Mouse (Mus musculus): ENCODE measurements around the gene Vtn. TPM values are rescaled to one million over a fixed set of nuclear protein-coding genes. Genes with fewer than 3 reads are reported as not detected.
A peak's percentile ranks its signal among the peaks of the same experiment; 100 is the strongest.

Gene Vtn
- not detected for polyA plus RNA-seq (2017; shearing (Covaris generic))

DNA sequence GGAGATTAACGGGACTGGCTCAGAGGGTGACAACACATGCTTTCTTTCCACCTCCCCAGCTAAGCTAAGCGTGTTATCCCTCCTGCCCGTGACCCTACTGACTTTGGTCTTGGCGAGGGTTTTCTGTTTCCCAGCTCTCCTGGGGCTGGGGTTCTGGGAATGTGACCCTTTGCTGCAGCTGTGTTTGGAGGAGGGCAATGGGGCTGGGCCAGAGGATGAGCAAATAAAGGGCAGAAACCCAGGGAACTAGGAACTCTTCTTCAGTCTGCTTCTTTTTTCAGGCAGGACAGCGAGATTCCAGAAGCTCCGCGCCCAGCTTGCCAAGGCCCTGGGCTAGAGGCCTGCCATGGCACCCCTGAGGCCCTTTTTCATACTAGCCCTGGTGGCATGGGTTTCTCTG, at the start of gene Vtn:
TSS of gene Vtn (plus strand) at position 88 of the 400 bp plus-strand sequence.
- no peak for ATAC-seq

DNA sequence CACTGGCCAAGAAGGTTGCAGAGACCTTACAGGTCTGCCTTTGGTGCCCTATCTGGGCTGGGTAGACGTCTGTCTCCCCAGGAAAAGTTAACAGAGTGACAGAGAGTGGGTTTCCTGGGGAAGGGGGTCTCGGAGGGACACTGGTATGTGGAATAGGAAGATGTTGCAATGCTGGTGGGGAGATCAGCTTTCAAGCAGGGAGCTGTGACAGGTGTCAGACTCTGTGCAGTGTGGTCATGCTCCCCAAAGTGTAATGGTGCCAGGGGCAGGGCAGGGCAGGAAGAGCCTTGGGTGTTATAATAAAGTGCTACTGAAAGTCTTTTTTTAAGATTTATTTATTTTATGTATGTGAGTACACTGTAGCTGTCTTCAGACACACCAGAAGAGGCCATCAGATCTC, 48.6 kb upstream of the Vtn start:
- ATAC-seq = no peak

DNA sequence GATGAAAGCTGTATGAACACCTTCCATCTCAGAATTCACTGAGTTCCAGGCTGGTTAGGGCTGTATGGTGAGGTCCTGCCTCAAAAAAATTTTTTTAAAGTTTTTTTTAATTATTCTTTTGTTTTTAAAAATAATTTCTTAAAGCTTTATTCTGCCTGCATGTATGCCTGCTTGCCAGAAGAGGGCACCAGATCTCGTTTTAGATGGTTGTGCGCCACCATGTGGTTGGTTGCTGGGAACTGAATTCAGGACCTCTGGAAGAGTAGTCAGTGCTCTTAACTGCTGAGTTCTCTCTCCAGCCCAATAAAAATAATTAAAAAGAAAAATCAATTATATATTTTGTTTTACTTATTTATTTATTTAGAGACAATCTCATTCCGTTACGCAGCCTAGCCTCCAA, 45.2 kb upstream of the Vtn start:
- ATAC-seq = no peak

DNA sequence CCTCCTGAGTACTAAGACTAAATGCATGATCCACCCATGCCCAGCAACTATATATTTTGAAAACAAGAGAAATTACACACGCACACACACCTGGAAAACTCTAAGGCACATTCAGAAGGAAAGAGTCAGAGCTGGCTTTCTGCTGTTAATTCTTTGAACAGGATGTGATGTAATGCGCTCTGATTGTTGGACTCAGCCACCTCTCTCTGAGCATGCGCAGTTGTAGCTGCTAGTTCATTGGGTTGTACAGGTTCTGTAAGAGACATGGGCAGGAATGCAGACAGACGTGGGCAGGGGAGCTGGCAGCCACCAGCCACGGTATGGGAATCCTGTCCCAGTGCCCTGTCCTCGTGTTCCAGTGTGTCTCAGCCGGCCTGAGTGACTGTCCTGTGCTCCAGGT, 44.6 kb upstream of the Vtn start:
- no peak for ATAC-seq

DNA sequence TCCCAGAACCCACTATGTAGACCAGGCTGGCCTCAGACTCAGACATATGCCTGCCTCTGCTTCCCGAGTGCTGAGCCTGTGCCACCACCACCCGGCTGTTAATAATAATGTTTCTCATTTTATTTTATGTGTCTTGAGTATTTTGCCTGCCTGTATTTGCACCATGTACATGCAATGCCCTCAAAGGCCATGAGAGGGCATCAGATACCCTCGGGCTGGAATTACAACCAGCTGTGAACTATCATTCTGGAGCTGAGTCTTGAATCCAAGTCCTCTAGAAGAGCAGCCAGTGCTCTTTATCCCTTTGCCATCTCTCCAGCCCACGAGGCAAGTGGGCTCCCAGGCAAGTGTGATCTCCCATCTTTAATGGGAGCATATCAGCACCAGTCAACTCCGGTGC, 43.6 kb upstream of the Vtn start:
- ATAC-seq = no peak

DNA sequence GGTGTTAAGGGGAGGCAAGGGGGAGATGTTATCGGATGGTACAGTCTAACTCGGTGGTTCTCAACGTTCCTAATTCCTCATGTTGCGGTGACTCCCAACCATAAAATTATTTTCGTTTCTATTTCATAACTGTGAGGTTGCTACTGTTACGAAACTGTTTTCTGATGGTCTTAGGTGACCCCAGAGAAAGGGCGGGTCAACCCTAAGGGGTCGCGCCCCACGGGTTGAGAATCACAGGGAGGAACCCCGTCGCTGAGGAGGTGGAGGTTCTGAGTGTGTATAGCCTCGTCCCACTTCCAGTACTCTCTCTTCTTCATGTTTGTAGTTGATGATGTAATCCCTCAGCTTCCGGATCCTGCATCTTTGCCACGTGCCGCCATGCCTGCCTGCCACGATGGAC, 40.2 kb upstream of the Vtn start:
- no peak for ATAC-seq

DNA sequence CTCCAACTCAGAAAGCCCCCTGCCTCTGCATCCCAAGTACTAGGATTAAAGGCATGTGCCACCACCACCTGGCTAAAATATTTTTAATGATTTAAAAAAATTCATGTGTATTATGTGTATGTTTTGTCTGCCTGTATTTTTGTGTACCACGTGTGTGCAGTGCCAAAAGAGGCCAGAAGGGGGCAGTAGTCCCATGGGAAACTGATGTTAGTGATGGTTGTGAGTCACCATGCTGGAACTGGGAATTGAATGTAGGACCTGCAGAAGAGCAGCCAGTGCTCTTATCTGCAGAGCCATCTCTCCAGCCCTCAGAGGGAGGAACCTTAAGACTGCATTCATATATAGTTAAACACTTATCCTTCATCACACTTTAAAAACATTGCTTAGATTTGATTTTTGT, 37.0 kb upstream of the Vtn start:
- ATAC-seq = no peak

DNA sequence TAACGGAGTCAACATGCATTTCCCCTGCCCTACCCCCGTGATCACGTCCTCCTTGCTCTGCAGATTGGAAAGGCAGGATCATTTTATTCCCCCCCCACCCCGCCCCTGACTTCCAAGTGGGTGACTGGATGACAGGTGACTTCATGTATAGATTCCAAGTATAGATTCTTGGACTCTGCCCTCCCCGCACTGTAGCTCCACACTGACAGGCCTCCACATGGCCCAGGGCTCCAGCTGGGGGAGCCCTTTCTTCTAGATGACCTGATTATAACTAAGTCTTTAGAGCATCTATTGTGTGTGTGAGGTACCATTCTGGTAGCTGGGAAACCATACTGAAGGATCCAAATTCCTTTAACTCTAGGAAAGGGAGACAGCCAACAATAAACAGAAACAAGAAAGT, 36.2 kb upstream of the Vtn start:
- ATAC-seq = no peak

DNA sequence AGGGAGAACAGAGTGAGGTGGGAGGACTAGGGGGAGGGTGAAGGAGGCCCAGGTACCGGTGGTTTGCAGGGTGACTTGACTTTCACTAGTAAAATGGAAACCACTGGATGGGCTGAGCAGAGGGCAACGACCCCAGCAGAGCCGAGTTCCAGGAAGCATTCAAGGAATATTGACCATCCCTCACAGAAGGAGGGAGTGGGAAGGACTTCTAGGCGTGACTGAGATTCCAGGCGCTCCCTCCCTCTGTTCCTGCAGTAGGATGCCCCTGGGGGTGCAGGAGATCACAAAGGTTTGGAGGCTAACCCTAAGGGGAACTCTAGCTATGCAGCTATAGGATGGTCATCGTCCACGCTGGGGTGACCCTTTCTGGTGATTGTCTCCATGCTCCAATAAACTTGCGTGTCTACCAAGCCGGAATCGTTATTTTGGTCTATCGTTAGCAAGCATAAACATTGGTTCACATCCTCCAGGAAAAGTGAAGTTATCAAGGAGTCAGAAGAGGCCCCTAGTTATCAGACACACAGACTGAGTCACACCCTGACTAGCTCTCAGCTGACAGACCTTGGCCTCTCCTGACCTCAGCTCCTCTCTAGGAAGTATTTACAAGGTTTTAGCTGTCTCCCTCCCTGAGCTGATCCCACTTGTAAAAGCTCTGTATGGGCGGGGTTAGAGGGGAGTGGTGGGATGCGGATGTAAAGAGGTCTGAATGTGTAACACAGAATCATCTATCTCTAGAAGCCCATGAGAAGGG, 35.4 kb upstream of the Vtn start:
- no peak for ATAC-seq

DNA sequence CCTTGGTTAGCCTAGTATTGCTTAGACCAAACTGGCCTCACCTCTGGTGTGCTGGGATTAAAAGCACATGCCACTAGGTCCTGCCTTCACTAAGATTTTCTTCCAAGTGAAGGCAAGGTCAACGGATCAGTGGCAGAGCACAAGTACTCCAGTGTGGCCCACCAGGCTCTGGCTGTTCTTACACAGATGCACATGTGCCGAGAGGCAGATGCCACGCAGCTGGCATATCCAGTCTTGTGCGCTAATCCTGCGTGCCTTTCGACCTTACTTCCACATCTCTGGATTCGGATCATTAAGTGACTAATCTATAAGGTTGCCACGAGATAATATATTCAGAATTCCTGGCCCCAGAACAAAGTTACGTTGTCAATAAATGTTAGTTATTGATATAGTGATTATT, 33.8 kb upstream of the Vtn start:
- no peak for ATAC-seq

DNA sequence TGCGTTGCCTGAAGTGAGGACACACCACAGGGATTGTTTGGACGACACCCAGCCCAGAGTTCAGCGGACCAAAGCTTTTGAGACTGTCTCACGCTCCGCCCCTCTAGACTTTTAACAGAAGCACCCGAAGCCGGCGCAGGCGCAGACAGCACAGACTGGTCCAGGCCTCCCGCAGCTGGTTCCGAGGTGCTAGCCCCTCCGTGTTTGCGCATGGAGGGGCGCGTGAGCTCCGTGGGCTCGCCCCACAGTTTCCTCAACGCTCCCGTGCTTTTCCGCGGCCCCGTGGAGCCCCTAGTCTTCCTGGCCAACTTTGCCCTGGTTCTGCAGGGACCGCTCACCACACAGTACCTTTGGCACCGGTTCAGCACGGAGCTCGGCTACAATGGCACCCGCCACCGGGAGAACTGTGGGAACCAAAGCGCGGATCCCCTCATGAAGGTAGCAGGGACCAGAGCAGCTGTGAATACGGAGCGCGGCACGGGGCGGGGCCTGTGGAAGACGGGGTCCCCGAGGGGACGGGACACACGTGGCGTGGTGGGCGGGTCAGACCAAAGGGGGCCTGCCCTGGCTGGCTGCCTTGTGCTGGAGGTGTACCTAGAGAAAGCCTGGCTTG, 33.2 kb upstream of the Vtn start, which contains the start of gene Slc46a1:
TSS of gene Slc46a1 (plus strand) at position 130 of the 613 bp plus-strand sequence.
- peak; percentile 34 for ATAC-seq

DNA sequence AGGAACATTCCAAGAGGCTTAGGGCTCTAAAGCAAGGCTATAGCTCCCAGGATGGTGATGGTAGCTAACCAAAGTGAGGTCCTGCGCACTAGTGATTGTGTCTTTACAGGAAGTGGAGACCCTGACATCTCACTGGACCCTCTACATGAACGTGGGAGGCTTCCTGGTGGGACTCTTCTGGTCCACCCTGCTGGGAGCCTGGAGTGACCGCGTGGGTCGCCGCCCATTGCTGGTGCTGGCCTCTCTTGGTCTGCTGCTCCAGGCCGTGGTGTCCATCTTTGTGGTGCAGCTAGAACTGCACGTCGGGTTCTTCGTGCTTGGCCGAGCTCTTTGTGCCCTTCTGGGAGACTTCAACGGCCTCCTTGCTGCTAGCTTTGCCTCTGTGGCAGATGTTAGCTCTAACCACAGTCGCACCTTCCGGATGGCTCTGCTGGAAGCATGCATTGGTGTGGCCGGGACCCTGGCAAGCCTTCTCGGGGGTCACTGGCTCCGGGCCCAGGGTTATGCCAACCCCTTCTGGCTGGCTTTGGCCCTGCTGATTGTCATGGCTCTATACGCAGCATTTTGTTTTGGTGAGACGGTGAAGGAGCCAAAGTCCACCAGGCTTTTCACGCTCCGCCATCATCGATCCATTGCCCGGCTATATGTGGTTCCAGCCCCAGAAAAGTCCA, 32.5 kb upstream of the Vtn start:
- ATAC-seq = no peak

DNA sequence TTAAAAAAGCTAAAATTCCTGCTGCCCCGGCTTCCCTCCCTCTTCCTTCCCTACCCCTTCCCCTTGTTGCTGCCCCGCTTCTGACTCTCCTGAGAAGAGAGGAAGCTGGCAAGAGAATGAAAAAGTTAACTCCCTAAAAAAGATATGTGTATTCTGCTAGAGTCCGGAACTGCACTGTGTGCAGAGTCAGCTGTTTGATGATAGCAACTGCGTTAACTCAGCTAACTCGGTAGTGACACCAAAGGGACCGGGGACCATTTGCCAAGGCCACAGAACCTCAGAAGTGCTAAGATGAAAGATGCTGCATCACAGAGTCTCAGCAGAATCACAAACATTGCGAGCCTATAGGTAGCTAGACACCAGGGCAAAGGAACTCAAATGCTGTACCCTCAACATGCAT, 31.4 kb upstream of the Vtn start:
- no peak for ATAC-seq

DNA sequence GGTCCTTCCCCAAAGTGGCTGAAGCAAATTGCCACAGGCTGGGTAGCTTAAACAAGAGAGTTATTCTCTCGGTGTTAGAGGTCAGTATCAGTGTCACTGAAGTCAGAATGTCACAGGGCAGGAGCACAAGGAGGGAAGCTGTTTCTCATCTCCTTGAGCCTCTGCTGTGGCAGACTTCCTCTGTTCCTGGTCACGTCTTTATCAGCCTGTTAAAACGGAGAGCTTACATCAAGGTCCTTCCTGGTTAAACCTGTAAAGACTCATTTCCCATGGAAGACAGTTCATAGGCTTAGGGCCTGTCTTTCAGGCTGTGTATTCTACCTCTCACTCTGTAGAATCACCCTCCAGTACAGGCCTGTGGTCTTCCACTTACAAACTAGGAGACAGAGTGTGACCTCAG, 31.0 kb upstream of the Vtn start:
- ATAC-seq = no peak

DNA sequence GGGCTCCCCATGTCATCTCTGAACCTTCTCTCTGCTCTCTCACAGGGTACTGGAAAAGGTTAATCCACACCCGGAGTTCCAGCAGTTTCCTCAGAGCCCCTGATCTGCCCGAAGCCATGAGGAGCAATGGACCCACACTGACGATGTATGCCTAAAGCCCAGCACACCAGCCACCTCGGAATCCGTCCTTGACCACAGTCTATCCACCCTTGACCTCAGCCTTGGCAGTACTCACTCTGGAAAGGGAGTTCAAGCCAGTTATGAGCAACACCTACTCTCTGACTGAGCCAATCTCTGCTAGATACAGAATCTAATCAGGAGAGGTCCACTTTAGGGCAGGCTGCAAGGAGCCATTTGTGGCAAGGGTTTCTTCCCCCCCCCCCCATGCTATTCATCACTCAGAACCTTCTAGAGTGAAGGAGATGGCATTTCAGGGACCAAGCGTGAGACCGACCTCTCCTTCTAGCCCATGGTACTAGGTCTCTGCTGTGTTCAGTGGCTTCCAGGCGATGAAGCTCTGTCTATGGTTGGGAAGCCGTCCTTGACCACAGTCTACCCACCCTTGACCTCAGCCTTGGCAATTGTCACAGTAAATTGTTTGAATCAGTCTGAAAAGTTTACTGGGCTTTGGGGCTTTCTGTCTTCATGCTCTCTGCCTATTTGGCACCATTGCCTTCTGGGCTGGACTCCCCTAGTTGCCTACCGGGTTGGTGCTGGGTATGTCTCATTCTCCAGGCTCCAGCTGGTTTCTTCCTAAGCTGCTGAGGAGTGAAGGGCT, 27.4 kb upstream of the Vtn start:
- no peak for ATAC-seq

DNA sequence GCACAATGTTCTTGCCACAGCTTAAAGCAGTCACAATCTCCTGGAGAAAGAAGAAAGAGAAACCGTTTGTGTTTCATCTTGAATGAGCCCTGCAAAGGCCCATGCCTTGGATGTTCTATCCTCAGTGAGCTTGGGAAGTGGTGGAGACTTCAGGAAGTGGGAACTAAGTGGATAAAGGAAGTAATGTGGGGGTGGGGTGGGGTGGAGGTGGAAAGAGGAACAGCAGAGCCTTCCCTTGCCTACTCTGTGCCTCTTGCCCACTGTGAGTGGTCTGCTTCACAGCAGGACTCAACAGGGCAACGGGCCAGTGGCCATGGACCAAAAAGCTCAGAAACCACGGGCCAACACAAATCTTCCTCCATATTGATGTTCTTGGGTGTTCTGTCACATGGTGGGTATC, 23.6 kb upstream of the Vtn start:
- ATAC-seq = no peak

DNA sequence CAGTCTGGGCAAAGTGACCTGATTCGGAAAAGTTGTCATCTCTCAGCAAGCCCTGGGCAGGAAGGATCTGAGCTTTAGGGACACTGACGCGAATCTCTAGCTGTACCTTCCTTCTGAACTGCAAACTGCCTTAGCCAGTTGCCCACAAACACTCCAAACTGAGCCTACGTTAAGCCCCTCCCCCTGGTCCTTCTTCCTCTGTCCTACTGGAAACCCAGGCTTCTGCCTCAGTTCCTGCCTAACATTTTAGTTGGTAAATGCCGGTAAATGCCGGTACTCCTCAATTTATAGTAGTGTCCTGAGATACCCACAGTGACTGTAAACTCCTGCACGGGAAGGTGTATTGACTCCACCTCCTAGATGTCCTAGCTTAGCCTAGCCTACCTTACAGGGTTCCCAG, 15.3 kb upstream of the Vtn start:
- ATAC-seq = no peak

DNA sequence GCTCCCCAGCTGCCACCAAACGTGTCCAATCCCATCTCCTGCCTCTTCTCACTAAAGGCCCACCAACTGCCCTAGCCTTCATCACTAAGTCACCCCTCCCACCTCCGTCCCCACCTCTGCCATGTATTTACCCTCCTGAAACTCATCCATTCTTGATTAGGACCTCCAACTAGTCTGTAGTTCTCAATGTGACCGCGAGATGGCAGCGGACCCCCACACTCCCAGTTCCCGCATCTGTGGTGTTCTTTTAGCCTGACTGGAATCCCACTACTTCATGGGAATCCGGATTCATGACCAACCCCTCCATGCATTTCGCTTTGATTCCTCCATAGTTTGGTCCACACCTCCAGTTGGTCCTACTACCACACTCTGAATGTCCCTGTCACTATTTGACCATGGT, 10.7 kb upstream of the Vtn start:
- peak; percentile 65 for ATAC-seq

DNA sequence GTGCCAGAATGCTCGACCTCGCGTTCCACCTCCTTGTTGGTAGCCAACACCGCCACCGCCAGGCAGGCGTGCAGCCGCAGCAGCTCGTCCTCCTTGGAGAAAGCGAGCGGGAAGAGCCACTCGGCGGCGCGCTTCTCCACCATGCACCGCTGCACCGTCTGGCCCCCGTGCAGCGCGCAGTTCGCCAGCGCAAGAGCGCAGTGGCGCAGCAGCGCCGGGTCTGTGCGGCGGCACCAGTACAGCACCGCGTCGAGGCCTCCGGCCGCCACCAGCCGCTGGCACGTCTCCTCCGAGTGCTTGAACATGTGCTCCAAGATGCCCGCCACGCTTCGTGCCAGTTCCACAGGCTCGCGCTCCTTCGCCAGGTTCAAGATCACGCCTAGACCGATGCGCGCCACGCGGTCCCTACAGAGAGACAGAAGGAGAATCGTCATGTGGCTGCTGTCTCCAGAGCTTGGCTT, 8.1 kb upstream of the Vtn start:
- no peak for ATAC-seq

DNA sequence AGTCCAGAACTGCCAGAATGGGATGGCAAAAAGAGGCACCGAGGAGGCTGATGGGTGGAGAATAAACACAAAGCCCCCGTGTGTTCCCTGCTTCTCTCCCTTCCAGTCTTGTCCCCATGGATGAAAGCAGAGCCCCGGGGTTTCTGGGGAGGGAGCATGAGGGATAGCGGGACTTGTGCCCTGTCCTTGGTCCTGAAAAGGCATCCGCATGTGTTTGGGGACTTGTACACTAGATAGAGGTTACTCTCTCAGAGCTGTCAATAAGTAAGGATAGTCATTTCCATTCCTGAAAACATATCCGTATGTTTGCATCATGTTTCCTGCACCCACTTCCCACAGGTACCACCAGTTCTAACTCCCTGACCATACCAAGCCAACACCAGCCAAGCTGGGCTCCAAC, 3.0 kb upstream of the Vtn start:
- no peak for ATAC-seq

DNA sequence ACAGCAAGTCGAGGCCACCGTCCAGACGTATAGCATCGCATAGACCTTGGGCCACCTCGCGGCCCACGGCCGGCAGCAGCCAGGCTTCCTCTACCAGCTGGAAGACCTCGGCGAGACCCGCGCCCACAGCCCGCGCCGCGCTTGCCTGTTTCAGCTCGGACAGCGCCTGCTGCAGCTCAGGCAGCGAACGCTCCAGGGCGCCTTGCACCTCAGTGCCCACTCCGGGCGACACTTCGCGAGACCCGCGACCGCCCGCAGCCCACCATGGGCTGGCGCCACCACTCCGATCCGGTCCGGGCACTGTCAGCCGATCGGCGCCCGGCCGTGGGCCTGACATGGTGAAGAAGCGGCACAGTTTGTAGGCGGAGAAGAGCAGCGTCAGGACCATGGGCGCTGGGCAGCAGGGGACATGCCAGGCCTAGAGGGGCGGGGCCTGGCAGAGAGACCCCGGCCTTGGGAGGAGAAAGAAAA, 1.8 kb upstream of the Vtn start:
- no peak for ATAC-seq

DNA sequence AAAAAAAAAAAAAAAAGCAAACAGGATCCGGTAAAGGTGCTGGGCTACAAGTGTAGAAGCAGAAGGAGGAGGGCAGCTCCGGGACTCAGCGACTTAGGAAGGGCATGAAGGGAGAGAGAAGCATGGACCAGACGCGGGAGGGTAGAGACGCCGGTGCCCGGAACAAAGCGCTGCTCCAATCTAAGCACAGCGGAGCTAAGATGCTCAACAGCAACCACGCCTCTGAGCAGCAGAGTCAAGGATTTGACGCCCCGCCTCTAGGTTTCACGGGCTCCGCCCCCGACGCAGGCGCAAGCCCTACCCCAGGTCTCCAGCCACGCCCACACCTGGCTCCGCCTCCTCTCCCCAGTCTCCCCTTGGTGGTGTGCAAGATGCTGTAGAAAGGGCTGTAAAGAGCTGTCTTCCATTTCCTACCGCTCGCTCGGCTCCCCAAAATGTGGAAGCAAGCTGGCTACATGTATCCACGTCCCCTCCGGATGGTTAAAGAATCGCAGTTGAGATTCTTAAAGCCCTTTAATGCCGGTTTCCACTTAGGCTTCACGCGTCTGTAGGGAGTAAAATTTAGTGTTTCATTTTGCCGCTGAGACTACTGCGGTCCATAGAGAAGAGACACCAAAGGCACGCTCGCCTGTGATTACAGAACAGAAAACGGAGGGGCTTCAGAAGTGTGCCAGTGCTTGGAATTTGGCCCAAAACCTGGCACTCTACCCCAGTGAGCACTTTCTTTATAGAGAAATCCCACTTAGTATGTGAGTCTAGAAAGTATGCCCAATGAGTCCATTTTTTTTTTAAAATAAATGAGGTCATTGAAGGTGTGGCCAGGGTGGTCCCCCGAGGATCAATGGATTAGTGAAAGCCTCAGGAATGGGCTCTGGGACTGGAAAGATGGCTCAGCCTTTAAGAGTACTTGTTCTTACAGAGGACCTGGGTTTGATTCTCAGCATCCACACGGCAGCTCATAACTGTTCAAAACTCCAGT, 1.1 kb upstream of the Vtn start, which contains the start of gene Sarm1:
TSS of gene Sarm1 (minus strand) at position 211 of the 979 bp plus-strand sequence.
- peak; percentile 99 for ATAC-seq

Data from CD4-positive, CD25-positive, alpha-beta regulatory T cell, adult 4 months (primary cell).